Mouse (Mus musculus) kidney, adult 2 months (tissue): Measurements from ENCODE around the gene Zfp760. TPM values are rescaled to one million over a fixed set of nuclear protein-coding genes. Genes with fewer than 3 reads are reported as not detected.
"Not testable (repeated sequence)": the region's sequence is repeated elsewhere in the genome, so short reads cannot be mapped to it uniquely, and the experiment has no call there.

Source experiments
- DNase-seq: peaks from one replicate; pipeline ENCODE4 v3.0.0; 2021
- H3K27ac ChIP-seq: fragments of 200-500 bp; 2 replicates; pipeline ENCODE4 v1.5.1; 2012; ENCODE audit warnings: low read depth, low read length, control low read depth, inconsistent platforms; ENCODE audit not compliant: insufficient read depth
- H3K27me3 ChIP-seq: fragments of 200-500 bp; replicated peaks from 2 replicates; pipeline ENCODE4 v1.6.1; 2012; ENCODE audit warnings: mild to moderate bottlenecking, moderate library complexity, low read length, inconsistent platforms; ENCODE audit not compliant: control insufficient read depth, insufficient read depth
- H3K36me3 ChIP-seq: fragments of 200-500 bp; 2 replicates; pipeline ENCODE4 v1.6.1; 2012; ENCODE audit warnings: mild to moderate bottlenecking, moderate library complexity, low read length, inconsistent platforms; ENCODE audit not compliant: control insufficient read depth, insufficient read depth
- H3K4me1 ChIP-seq: fragments of 200-500 bp; 2 replicates; pipeline ENCODE4 v1.6.1; 2011; ENCODE audit warnings: low read length; ENCODE audit not compliant: control insufficient read depth, insufficient read depth
- H3K4me3 ChIP-seq: fragments of 200-500 bp; 2 replicates; pipeline ENCODE4 v1.5.1; 2011; ENCODE audit warnings: mild to moderate bottlenecking, low read depth, low read length, control low read depth; ENCODE audit not compliant: insufficient read depth
- CTCF ChIP-seq: fragments of 200-500 bp; conservative IDR thresholded peaks from 2 replicates; pipeline ENCODE4 v1.5.1; 2011; ENCODE audit warnings: low read depth, mild to moderate bottlenecking, control low read depth, low read length, moderate library complexity, mixed read lengths; ENCODE audit not compliant: insufficient read depth, insufficient read length
- POLR2A ChIP-seq: fragments of 200-500 bp; IDR thresholded peaks from one replicate; pipeline ENCODE4 v1.6.1; 2011; ENCODE audit warnings: low read depth, low read length, control low read depth
- WGBS: fragments of 180-500 bp; shearing (Covaris S2); methylation state at CpG from one replicate; pipeline ENCODE4 v1.1.7; 2018; 5-methylcytosine and 5-hydroxymethylcytosine counted together
- polyA plus RNA-seq: library from polyadenylated mRNA; depleted of rRNA; stranded (reverse); fragments of >200 nt; gene quantifications from 2 replicates; pipeline ENCODE4 v1.2.3, GENCODE M21; 2012; rRNA removed

Zfp760 gene
- 0.69 and 1.0 TPM in 2 replicates for polyA plus RNA-seq

DNA sequence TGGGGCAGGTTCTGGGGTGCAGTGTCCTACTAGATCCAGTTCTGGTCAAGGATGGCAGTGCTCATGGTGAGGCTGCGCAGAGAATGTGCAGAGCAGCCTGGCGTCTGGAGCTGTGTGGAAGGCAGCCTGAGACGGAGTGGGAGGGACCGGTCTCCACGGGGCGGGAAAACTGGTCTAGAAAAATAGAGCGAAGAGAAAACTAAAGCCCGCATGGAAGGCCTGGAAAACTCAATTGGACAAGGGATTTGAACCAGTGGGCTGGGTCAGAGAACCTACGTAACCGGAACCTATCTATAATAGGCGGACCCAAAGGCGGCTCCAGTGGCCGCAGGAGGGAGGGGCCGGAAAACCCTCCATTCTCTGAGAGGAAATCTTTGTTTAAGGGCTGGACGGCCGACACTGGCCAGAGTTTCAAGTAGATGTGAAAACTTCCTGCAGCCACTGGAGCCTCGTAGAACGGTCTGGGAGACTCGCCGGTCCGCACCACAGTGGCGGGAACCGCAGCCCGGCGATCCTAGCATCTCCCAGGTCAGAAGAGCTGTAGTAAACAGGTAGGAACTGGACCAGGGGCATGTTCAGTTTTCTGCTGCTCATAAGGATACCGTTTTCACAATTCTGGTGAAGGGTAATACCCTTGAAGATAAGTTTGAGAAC is at the start of gene Zfp760:
Gene Zfp760 (plus strand): TSS at position 399 of the 654 bp plus-strand sequence.
- WGBS, result 3% methylated on average over 26 of the region's 26 CpGs
- Histone ChIP-seq H3K27ac (peak within 1 kb of the TSS; percentile 65), H3K36me3 (peaks cover 1% of the 10 kb centered on the region; the same call in 1 of the 2 replicates), H3K4me3 (peak within 1 kb of the TSS; percentile 79), H3K27me3 (no peaks in the 10 kb centered on the region), H3K4me1 (no peaks in the 10 kb centered on the region)
- peak; percentile 96 for DNase-seq
- no peak for TF ChIP-seq CTCF
- no peak for TF ChIP-seq POLR2A

DNA sequence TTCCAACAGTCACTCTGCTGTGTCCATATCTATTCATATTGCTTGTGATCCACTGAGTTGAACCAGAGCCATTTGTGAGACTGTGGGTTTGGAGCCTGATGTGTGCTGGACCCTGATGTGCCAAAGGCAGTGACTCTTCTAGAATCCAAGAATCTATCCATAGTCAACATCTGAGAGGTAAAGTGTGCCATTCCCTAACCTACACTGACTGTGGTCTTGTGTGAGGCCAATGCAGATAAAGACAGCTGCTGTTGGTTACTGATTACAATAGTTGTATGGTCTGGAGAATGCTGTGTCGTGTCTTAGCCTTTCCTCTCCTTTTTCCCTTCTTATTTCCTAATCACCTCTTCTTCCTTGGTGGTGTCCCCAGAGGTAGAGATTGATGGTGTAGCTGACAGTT is 28.7 kb upstream of the Zfp760 start:
- not testable (repeated sequence) for H3K4me3 ChIP-seq, H3K4me1 ChIP-seq, H3K27ac ChIP-seq, H3K27me3 ChIP-seq, H3K36me3 ChIP-seq, DNase-seq
- 19% methylated on average over 1 of the region's 1 CpGs for WGBS

GRCm38 (mm10) chr17:21679273-21680018 is 28.1 kb upstream of the Zfp760 start:
- peak; percentile 95 for DNase-seq
- peak overlapping the region; percentile 79 for H3K27ac ChIP-seq
- H3K4me1 ChIP-seq, result no peaks in the 10 kb centered on the region; the same call in 1 of the 2 replicates
- TF ChIP-seq CTCF (peak; percentile 40), POLR2A (no peak)
- no peaks in the 10 kb centered on the region for H3K27me3 ChIP-seq
- no peaks in the 10 kb centered on the region for H3K36me3 ChIP-seq
- H3K4me3 ChIP-seq, result peak overlapping the region; percentile 65
- 2% methylated on average over 9 of the region's 9 CpGs for WGBS

- 0% methylated on average over 10 of the region's 10 CpGs for WGBS
- not testable (repeated sequence) for H3K36me3 ChIP-seq, DNase-seq, H3K27ac ChIP-seq, H3K4me1 ChIP-seq, H3K27me3 ChIP-seq
- H3K4me3 ChIP-seq, result peak overlapping the region; percentile 65
Measured at GRCm38 (mm10) chr17:21680019-21680376, 27.5 kb upstream of the Zfp760 start.

- Histone ChIP-seq H3K27me3 (no peaks in the 10 kb centered on the region), H3K4me1 (no peaks in the 10 kb centered on the region), H3K36me3 (no peaks in the 10 kb centered on the region; the same call in none of the 2 replicates), H3K27ac (no peak within 1 kb of the TSS), H3K4me3 (no peak within 1 kb of the TSS)
- no peak for DNase-seq
- WGBS, result 95% methylated on average over 3 of the region's 3 CpGs
- TF ChIP-seq POLR2A (no peak), CTCF (no peak)
Measured at GRCm38 (mm10) chr17:21691560-21691959, 16.0 kb upstream of the Zfp760 start, which contains the start of gene Gm10226. Gm10226 (plus strand) TSS chr17:21691860.

GRCm38 (mm10) chr17:21693342-21693741 is 14.2 kb upstream of the Zfp760 start:
- TF ChIP-seq POLR2A (no peak), CTCF (no peak)
- 40% methylated on average over 3 of the region's 3 CpGs for WGBS
- H3K27me3 ChIP-seq, result no peaks in the 10 kb centered on the region
- H3K27ac ChIP-seq, result no peak overlapping the region
- no peak overlapping the region for H3K4me3 ChIP-seq
- H3K4me1 ChIP-seq, result no peaks in the 10 kb centered on the region
- no peak for DNase-seq
- H3K36me3 ChIP-seq, result no peaks in the 10 kb centered on the region; the same call in none of the 2 replicates

DNA sequence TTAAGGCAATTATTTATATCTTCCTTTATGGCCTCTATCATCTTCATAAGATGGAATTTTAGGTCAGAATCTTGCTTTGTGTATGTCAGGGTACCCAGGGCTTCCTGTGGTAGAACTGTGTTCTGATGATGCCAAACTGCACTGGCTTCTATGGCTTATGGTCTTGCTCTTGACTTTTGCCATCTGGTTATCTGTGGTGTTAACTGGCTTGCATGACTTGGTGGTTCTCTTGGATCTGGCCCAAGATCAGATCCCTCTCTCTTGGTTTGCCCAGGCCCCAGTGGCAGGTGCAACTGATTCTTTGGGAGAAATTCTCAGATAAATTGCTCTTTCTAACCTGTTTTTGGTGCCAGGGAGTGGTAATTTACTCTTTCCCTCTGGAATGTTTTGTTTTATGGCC is 11.5 kb upstream of the Zfp760 start:
- TF ChIP-seq POLR2A (no peak), CTCF (no peak)
- Histone ChIP-seq H3K4me3 (no peak overlapping the region), H3K36me3 (no peaks in the 10 kb centered on the region; the same call in 1 of the 2 replicates), H3K27ac (no peak overlapping the region), H3K27me3 (no peaks in the 10 kb centered on the region), H3K4me1 (no peaks in the 10 kb centered on the region)
- no peak for DNase-seq
